Mouse (Mus musculus) bone marrow, adult 2 months (tissue): ENCODE results near the gene Zbtb45.

Experiments
- CTCF ChIP-seq: fragments of 200-500 bp; IDR thresholded peaks from 2 replicates; pipeline ENCODE4 v1.5.1; 2011; ENCODE audit warnings: low read length, control low read depth; ENCODE audit not compliant: control insufficient read depth, insufficient read depth
- POLR2A ChIP-seq: fragments of 200-500 bp; IDR thresholded peaks from 2 replicates; pipeline ENCODE4 v1.6.1; 2011; ENCODE audit warnings: low read depth, mild to moderate bottlenecking, control low read depth, low read length, borderline replicate concordance; ENCODE audit not compliant: control insufficient read depth

- no peak for TF ChIP-seq CTCF
- no peak for TF ChIP-seq POLR2A
Measured at GRCm38 (mm10) chr7:13041256-13041655, 31.4 kb upstream of the Zbtb45 start.
